Mouse (Mus musculus) left cerebral cortex, postnatal 25 days (tissue): ENCODE data around the gene Ap4b1. TPM values are rescaled to one million over a fixed set of nuclear protein-coding genes. Genes with fewer than 3 reads are reported as not detected.

Experiments
- DNase-seq, 2 experiments: peaks; one replicate each; pipeline ENCODE4 v3.0.0; 2022; ENCODE audit warnings: low spot score in 2 of 2, mixed read lengths in 1 of 2
- intact Hi-C: fragments of 180-260 bp; cut with DNase I; formaldehyde crosslinking; loops from one replicate; pipeline ENCODE4 v1.15.1; 2025
- total RNA-seq, 2 experiments: library from RNA; stranded (reverse); gene quantifications; 2 replicates each; pipeline ENCODE4 v1.2.3; 2021

Gene Ap4b1
- total RNA-seq, 2 experiments from 2014 or later: 14.1 to 16.1 TPM

GRCm38 (mm10) chr3:103850644-103851363 is 41.5 kb downstream of the Ap4b1 start:
- DNase-seq: no peak
- intact Hi-C loops: no loop called here

GRCm38 (mm10) chr3:103851481-103851880 is 42.2 kb downstream of the Ap4b1 start:
- no peak for DNase-seq
- intact Hi-C loops: no loop called here

- intact Hi-C loops: no loop called here
- DNase-seq: no peak
These were observed 42.6 kb downstream of the Ap4b1 start for GRCm38 (mm10) chr3:103851882-103852281.

GRCm38 (mm10) chr3:103852565-103853299 is 43.4 kb downstream of the Ap4b1 start:
- intact Hi-C loops: no loop called here
- peak; percentile 24 to 32 for DNase-seq

- intact Hi-C loops: loop anchor here (2.0 kb wide), 1 partner anchor 31 kb away; no protein-coding TSS in a partner anchor
- no peak for DNase-seq
These were observed 44.5 kb downstream of the Ap4b1 start for GRCm38 (mm10) chr3:103853804-103854203.

GRCm38 (mm10) chr3:103857036-103857805 is 47.9 kb downstream of the Ap4b1 start:
- intact Hi-C loops: no loop called here
- DNase-seq: no peak

GRCm38 (mm10) chr3:103857977-103858563 is 48.8 kb downstream of the Ap4b1 start:
- intact Hi-C loops: no loop called here
- DNase-seq: no peak

GRCm38 (mm10) chr3:103858881-103859801 is 49.8 kb downstream of the Ap4b1 start, which contains the start of gene Ptpn22:
TSS of gene Ptpn22 (plus strand) at chr3:103859795.
- DNase-seq: no peak
- intact Hi-C loops: no loop called here

GRCm38 (mm10) chr3:103859851-103860391 is 50.6 kb downstream of the Ap4b1 start:
- intact Hi-C loops: no loop called here
- DNase-seq: no peak

- no peak for DNase-seq
- intact Hi-C loops: no loop called here
These were observed 53.5 kb downstream of the Ap4b1 start for GRCm38 (mm10) chr3:103862721-103863220.

- intact Hi-C loops: no loop called here
These were observed 54.9 kb downstream of the Ap4b1 start for GRCm38 (mm10) chr3:103864200-103864599.

GRCm38 (mm10) chr3:103867424-103867971 is 58.2 kb downstream of the Ap4b1 start:
- intact Hi-C loops: no loop called here
- DNase-seq: no peak

More at GRCm38 (mm10) chr3:103864200-103864599, 54.9 kb downstream of the Ap4b1 start:
- no peak for DNase-seq

- intact Hi-C loops: no loop called here
- DNase-seq: no peak
These were observed 58.7 kb downstream of the Ap4b1 start for GRCm38 (mm10) chr3:103868008-103868407.

Other genes starting within 250 kb of the Ap4b1 start
- gene Syt6, start 234.3 kb upstream of the Ap4b1 start, total RNA-seq: 10 to 100 TPM; 10.4 to 22.6 TPM
- 1 to 10 TPM in 1 of 2 experiments, not detected in 1; 1.0 TPM for gene Atg4a-ps, start 163.5 kb upstream of the Ap4b1 start, total RNA-seq
- 10 to 100 TPM; 14.4 to 15.2 TPM for gene Olfml3, start 71.5 kb upstream of the Ap4b1 start, total RNA-seq
- not detected for gene Gm10964, start 70.2 kb upstream of the Ap4b1 start, total RNA-seq
- 100 to 1,000 TPM; 110 to 113 TPM for gene Hipk1, start 18.0 kb upstream of the Ap4b1 start, total RNA-seq
- 1 to 10 TPM; 5.9 to 7.7 TPM for gene Dclre1b, start 76 bp upstream of the Ap4b1 start, total RNA-seq
- under 1 TPM; 0.16 to 0.32 TPM for gene Gm43064, start 53 bp downstream of the Ap4b1 start, total RNA-seq
- gene Bcl2l15, start 23.1 kb downstream of the Ap4b1 start, total RNA-seq: under 1 TPM; 0.78 TPM
- gene Ptpn22, start 50.3 kb downstream of the Ap4b1 start, total RNA-seq: 1 to 10 TPM; 1.2 to 1.7 TPM
- gene Rsbn1, start 104.6 kb downstream of the Ap4b1 start, total RNA-seq: 10 to 100 TPM; 21.9 to 22.9 TPM
- 10 to 100 TPM; 46.7 to 50.6 TPM for gene Phtf1, start 158.6 kb downstream of the Ap4b1 start, total RNA-seq